Mouse (Mus musculus) gastrocnemius, adult 2 months (tissue): Measurements from ENCODE around the gene Casp2. TPM values are rescaled to one million over a fixed set of nuclear protein-coding genes. Genes with fewer than 3 reads are reported as not detected.

Source experiments
- DNase-seq: peaks from one replicate; pipeline ENCODE4 v3.0.0; 2022
- H3K27ac ChIP-seq: fragments of 200-600 bp; 2 replicates; pipeline ENCODE4 v1.8.1; 2022; ENCODE audit warnings: mild to moderate bottlenecking
- H3K4me3 ChIP-seq: fragments of 200-600 bp; 2 replicates; pipeline ENCODE4 v1.8.1; 2022; ENCODE audit warnings: mild to moderate bottlenecking, moderate library complexity
- CTCF ChIP-seq: fragments of 200-600 bp; IDR thresholded peaks from 2 replicates; pipeline ENCODE4 v1.8.1; 2022; ENCODE audit warnings: antibody characterized with exemption, mild to moderate bottlenecking, moderate library complexity
- intact Hi-C: fragments of 180-260 bp; cut with DNase I; formaldehyde crosslinking; loops from one replicate; pipeline ENCODE4 v1.15.1; 2025
- total RNA-seq, 2 experiments: library from RNA; stranded (reverse); gene quantifications; 2 replicates each; pipeline ENCODE4 v1.2.3; 2021

The Casp2 gene
- total RNA-seq, 2 experiments from 2014 or later, result 5.0 to 6.1 TPM

- TF ChIP-seq CTCF, result no peak
- intact Hi-C loops, result loop anchor here (1.0 kb wide), 1 partner anchor 16 kb away; the partner anchor contains the start of gene Casp2
These were observed 16.8 kb upstream of the Casp2 start for GRCm38 (mm10) chr6:42247981-42248380.

GRCm38 (mm10) chr6:42251791-42252190, 13.0 kb upstream of the Casp2 start:
- no peak for DNase-seq
- intact Hi-C loops, result no loop called here
- TF ChIP-seq CTCF, result no peak
- H3K4me3 ChIP-seq, result no peak overlapping the region
- H3K27ac ChIP-seq, result no peak overlapping the region

More at GRCm38 (mm10) chr6:42247981-42248380, 16.8 kb upstream of the Casp2 start:
- Histone ChIP-seq H3K27ac (no peak overlapping the region), H3K4me3 (no peak overlapping the region)
- no peak for DNase-seq

GRCm38 (mm10) chr6:42253103-42253502, 11.7 kb upstream of the Casp2 start:
- TF ChIP-seq CTCF, result no peak
- DNase-seq, result peak; percentile 27
- intact Hi-C loops, result no loop called here
- Histone ChIP-seq H3K27ac (no peak overlapping the region), H3K4me3 (no peak overlapping the region)

- peak; percentile 69 for DNase-seq
- H3K4me3 ChIP-seq, result no peak overlapping the region
- intact Hi-C loops, result loop anchor here (2.0 kb wide), 1 partner anchor 31 kb away; no protein-coding TSS in a partner anchor
- peak; percentile 73 for TF ChIP-seq CTCF
- no peak overlapping the region for H3K27ac ChIP-seq
These were observed 7.4 kb upstream of the Casp2 start for GRCm38 (mm10) chr6:42257303-42257863.

- DNase-seq, result no peak
- no peak for TF ChIP-seq CTCF
- intact Hi-C loops, result loop anchor here (10.0 kb wide), 1 partner anchor 384 kb away; the partner anchor contains the start of gene Tcaf2
- H3K4me3 ChIP-seq, result no peak overlapping the region
- H3K27ac ChIP-seq, result no peak overlapping the region
These were observed 4.4 kb upstream of the Casp2 start for GRCm38 (mm10) chr6:42260430-42260829.

- intact Hi-C loops, result loop anchor here (10.0 kb wide), 1 partner anchor 383 kb away; the partner anchor contains the start of gene Tcaf2
- H3K27ac ChIP-seq, result no peak within 1 kb of the TSS
- peak within 1 kb of the TSS; percentile 40 for H3K4me3 ChIP-seq
- no peak for DNase-seq
- TF ChIP-seq CTCF, result no peak
These were observed 3.1 kb upstream of the Casp2 start, which contains the start of gene Tmem139 for GRCm38 (mm10) chr6:42261524-42262170. Gene Tmem139 (plus strand): TSS chr6:42261970.

- no peak for TF ChIP-seq CTCF
- intact Hi-C loops, result loop anchor here (10.0 kb wide), 1 partner anchor 379 kb away; the partner anchor contains the start of gene Tcaf2
- DNase-seq, result no peak
- Histone ChIP-seq H3K27ac (peak overlapping the region; percentile 97), H3K4me3 (peak overlapping the region; percentile 77)
These were observed 876 bp downstream of the Casp2 start for GRCm38 (mm10) chr6:42265391-42266330.

GRCm38 (mm10) chr6:42270817-42271216, 6.0 kb downstream of the Casp2 start:
- peak overlapping the region; percentile 82 for H3K27ac ChIP-seq
- H3K4me3 ChIP-seq, result no peak overlapping the region
- no peak for TF ChIP-seq CTCF
- intact Hi-C loops, result no loop called here
- DNase-seq, result no peak

- no peak for TF ChIP-seq CTCF
- no peak for DNase-seq
- intact Hi-C loops, result no loop called here
- Histone ChIP-seq H3K4me3 (no peak overlapping the region), H3K27ac (peak overlapping the region; percentile 24; the same call in 1 of the 2 replicates)
These were observed 11.4 kb downstream of the Casp2 start for GRCm38 (mm10) chr6:42276151-42276550.

- intact Hi-C loops, result no loop called here
- Histone ChIP-seq H3K27ac (peak overlapping the region; percentile 92), H3K4me3 (peak overlapping the region; percentile 57)
- DNase-seq, result peak; percentile 71
- peak; percentile 8; the same call in 1 of the 2 replicates for TF ChIP-seq CTCF
These were observed 18.2 kb downstream of the Casp2 start for GRCm38 (mm10) chr6:42282865-42283528.

- intact Hi-C loops, result loop anchor here (2.0 kb wide), 1 partner anchor 18 kb away; no protein-coding TSS in a partner anchor
- Histone ChIP-seq H3K4me3 (peak within 1 kb of the TSS; percentile 84), H3K27ac (peak within 1 kb of the TSS; percentile 97)
- peak; percentile 87 for DNase-seq
- TF ChIP-seq CTCF, result no peak
These were observed 21.7 kb downstream of the Casp2 start, which contains the start of gene Clcn1 for GRCm38 (mm10) chr6:42286448-42286847. Gene Clcn1 (plus strand): TSS chr6:42286685.

- intact Hi-C loops, result loop anchor here (2.0 kb wide), 1 partner anchor 19 kb away; no protein-coding TSS in a partner anchor
- Histone ChIP-seq H3K4me3 (peak overlapping the region; percentile 84), H3K27ac (peak overlapping the region; percentile 97)
- no peak for DNase-seq
- no peak for TF ChIP-seq CTCF
These were observed 22.8 kb downstream of the Casp2 start for GRCm38 (mm10) chr6:42287562-42287961.
